Mouse (Mus musculus): ENCODE measurements around the gene Mrpl19.

The Mrpl19 gene

DNA sequence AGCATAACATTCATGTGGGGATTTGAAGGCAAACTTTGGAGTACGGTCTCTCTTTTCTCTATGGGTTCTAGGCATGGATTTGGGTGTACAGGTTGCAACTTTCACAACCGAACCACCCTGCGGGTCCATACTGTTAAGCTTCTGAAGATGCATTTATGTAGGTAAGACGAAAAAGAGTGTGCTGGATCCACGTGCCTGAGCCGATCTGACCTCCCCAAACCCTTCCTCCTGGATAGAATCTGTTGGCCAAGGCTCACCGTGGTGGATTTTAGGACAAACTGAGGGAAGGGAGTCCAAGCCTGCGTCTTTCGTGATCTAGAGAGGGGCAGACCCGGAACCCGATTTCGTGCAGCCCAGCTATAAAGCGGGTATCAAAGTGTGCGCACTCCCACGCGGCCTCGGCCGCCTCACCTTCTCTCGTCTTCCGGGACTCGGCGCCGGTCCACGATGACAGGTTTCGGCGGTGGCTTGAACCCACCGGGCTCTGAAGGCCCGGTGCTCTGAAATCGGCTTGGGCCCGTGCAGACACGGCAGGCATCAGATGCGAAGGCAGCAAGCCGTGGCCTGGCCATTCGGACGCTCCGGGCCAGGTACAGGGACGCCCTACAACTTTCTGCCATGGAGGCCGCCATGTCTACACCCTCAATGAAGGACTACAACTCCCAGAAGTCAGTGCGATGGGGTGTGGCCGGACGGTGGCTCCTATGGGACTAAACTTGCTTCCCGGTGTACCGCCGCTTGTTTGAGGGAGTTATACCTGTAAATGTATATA is at the start of gene Mrpl19:
Gene Mrpl19 (minus strand): TSS at position 663 of the 772 bp plus-strand sequence.
- peak; percentile 92 for DNase-seq

DNA sequence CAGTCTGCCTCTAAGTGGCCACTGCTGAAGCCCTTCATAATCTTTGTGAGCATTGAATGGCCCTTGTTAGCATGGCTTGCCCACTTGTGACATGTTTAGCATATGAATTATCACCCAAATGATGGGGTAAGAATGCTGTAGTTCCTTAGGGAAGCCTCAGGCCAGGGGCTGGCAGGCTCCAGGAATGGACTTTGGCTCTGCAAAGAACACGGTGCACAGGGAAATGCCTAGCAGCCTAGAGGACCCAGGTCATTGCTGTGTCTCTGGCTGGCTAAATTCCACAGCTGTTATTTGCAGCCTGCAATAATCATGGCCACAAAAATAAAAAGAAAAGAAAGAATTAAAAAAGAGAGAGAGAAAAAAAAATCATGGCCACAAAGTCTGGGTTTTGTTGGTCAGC is 46.6 kb upstream of the Mrpl19 start:
- no peak for DNase-seq

- no peak for DNase-seq
Observed at GRCm38 (mm10) chr6:81990049-81990810, 24.5 kb upstream of the Mrpl19 start.

GRCm38 (mm10) chr6:81988341-81988740 is 22.6 kb upstream of the Mrpl19 start:
- no peak for DNase-seq

DNA sequence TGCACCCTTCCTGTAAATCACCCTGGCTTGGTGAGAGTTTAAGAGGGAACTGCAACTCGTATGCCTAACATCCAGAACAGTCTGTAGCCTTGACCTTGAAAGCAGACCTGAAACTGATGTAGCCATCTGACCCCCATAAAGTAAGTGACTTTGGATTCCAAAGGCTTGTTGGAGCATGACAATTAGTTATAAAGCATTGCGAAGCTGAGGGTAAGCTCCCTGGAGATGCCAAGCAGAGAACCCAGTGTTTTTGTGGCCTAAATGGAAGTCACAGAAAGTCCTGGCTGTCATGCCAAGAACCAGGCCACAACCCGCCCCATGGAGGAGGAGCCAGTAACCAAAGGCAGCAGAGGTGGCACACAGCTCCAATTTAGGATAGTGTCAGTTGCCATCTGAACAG is 21.8 kb upstream of the Mrpl19 start:
- DNase-seq: peak; percentile 54

DNA sequence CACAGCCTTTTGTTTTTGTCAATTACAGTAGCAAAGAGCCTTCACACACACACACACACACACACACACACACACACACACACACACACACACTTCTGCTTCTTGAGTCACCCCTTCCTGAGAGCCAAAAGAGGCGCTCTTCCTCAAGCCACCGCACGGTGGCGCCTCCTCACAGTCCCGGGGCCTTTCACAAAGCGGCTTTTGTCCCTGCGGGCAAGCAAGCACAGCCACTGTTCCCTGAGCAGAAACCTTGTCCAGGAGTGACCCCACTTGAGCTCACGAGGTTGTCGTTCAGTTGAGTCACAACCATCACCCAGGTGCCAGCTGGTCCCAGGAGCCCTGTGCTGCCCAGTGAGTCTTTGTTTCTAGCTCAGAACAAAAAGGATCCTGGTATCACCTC is 21.3 kb upstream of the Mrpl19 start:
- peak; percentile 48 for DNase-seq

DNA sequence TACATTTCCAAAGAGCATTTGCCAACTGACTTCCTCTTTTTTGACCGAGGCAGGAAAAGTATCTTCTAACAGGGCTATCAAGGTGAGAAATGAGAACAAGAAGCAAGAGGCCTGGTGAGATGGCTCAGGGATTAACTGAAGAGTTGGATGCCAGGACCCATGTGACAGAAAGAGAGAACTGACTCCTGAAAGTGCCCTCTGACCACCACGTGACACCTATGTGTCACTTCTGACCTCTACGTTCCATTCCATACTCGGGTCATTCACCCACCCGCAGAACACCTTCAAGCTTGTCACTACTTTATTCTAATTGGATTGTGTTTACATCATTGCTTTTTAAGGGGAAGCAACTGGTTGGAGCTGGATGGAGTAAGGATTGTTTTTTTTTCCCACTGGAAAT is 20.8 kb upstream of the Mrpl19 start:
- DNase-seq: no peak

GRCm38 (mm10) chr6:81986171-81986570 is 20.4 kb upstream of the Mrpl19 start:
- no peak for DNase-seq

DNA sequence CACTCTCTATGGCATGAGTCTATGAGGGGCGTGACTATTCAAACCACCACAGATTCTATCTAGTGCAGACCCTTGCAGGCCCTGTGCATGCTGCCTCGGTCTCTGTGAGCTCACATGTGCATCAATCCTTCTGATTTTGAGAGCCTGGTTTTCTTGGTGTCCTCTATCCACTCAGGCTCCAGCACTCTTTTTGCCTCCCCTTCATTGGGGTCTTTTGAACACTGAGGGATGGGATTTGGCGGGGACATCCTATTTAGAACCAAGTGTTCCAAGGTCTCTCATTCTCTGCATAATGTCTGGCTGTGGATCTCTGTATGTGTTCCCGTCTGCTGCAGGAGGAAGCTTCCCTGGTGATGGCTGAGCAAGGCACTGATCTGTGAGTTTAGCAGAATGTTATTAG is 13.5 kb upstream of the Mrpl19 start:
- DNase-seq: no peak

DNA sequence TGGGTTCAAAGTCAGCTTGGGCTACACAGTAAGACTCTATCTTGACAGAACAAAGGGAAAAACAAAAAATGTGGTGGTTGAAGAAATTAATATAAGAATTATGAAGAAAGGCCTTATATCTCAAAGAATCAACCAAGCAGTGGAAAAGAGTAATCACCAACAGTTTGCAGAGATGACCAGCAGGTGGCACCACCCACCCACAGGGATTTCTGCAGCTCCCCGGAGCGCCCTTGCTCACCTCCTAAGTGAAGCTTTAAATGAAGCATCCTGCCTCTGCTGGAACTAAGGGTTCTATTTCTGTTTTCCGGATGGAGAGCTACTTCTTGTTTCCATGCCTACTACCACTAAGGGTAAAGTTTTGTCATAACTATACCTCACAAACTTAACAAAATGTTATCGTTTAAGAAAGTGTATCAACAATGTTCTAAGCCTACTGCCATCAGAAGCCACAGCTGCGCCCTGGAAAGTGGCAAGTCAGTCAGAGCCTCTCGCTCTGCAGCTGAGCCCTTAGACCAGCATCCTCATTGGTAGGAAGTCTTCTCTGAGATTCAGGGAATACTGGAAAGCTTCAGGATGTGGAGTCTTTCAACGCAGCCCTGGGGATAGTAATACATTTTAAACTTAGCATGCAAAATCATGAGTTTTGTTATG is 10.3 kb upstream of the Mrpl19 start:
- DNase-seq: no peak

DNA sequence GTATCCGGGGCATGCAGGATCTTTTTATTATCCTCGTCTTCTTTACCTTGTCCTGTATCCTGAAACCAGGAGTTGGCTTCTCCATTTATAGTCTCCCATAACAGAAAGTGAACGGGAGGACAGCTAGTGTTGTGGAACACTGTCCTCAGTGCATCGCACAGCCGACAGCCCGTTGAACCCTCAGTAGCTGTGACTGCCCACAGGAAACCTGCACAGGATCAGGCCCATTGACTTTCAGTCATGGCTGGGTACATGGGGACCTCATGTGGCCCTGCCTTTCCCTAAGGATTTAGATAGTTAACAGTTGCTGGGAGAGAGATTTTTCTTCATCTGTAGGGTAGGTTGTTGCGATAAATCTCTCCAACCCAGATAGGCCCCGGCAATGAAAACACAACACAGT is 6.8 kb upstream of the Mrpl19 start:
- no peak for DNase-seq

DNA sequence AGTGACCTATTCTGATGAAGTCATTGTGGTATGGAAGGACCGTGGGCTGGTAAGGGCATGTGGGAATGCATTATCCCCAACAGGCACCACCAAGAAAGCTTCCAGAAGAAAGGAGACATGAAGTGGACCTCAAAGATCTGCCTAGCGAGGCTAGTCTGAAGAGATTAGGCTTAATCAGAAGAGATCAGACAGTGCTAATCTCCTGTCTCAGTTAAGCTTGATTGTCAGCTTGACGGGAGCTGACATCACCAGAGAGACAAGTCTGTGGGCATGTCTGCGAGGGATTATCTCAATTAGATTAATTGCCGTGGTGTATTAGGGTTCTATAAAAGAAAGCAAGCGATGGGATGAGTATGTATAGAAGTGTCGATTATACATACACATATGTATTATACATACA is 5.4 kb upstream of the Mrpl19 start:
- DNase-seq: no peak

DNA sequence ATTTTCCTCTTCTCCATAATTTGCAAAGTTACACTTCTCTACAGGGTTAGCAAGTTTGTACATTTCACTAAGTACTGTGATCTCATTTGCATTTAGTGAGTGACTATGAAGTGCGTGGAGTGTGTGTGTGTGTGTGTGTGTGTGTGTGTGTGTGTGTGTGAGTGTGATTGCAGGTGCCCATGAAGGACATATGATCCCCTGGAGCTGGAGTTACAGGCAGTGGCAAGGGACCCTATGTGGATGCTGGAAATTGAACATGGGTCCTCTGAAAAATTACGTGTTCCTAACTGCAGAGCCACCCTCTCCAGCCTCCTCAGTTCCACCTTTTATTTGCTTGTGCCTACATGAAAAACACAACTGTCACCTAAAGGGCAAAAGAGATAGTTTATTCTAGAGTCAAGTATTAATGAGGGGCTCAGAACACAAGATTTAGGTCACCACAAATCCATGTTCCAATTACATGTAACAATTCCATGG is 348 bp upstream of the Mrpl19 start:
- DNase-seq: no peak

DNA sequence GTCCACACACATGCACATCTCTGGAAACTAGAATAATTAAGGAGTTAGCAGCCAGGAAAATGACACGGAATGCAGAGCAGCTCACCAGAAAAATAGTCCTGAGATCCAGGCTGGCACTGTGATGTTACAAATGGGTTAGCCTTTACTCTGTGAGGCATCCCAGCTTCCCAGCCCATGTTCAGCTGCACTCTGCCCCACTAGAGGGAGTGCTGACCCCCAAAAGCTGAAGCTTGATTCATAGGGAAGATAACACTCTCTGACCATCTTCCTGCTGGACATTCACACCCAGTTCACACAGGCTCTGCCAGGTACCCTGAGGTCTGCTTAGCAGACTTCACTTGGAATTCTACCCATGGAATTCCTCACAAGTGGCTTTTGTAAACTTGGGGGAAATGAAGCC is 5.5 kb downstream of the Mrpl19 start:
- no peak for DNase-seq

GRCm38 (mm10) chr6:81959866-81960265 is 5.9 kb downstream of the Mrpl19 start:
- DNase-seq: no peak

- no peak for DNase-seq
Observed at GRCm38 (mm10) chr6:81957992-81958391, 7.8 kb downstream of the Mrpl19 start.

DNA sequence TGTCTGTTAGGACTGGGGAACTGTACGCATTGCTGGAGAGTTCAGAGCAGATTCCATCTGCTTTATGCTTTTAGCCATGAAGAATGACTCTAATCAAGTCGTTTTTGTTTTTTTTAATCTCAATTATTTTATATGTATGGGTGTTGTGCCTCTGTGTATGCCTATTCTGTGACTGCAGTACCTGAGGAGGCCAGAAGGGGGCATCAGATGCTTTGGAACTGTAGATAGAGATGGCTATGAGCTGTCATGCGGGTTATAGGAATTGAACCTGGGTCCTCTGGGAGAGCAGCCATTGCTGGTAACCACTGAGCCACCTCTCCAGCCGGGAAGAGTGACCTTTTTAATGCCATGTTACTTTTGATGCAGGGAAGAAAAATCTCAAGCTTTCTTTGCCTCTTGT is 9.4 kb downstream of the Mrpl19 start:
- DNase-seq: no peak

DNA sequence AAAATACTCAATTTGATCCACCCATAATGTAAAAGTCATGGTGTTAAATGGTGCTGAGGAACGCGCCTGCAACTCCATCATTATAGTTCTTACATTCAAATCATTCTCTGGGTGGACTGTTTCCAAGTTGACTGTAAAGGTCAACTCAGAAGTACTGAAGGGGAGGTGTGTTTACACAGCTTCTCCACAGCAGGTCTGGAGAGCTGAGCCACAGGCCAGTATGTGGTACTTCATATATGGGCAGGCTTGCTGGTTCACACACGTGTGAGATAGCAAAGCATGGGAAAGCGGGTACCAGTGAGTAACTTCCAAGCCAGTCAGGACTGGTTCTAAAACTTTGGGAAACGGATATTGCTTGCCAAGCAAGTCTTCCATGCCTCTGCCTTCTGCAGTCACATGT is 10.6 kb downstream of the Mrpl19 start:
- DNase-seq: no peak

DNA sequence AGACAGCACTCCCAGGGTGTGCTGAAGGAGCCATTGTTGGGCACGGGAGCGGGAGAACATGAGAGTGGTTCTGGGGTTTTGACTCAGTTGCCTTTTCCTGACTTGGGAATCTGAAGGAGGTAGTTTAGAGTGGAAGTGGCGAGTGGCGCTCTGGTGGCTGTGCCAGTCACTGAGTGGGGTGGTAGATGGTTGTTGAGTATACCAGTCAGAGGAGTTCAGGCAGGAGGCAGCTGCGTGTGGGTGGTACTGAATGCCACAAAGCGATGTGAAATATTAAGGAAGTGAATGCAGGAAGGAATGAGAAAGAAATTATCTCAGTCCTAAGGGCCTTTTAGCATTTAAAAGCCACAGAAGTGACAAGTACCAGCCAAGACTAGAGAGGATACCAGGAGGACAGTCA is 18.9 kb downstream of the Mrpl19 start:
- no peak for DNase-seq

DNA sequence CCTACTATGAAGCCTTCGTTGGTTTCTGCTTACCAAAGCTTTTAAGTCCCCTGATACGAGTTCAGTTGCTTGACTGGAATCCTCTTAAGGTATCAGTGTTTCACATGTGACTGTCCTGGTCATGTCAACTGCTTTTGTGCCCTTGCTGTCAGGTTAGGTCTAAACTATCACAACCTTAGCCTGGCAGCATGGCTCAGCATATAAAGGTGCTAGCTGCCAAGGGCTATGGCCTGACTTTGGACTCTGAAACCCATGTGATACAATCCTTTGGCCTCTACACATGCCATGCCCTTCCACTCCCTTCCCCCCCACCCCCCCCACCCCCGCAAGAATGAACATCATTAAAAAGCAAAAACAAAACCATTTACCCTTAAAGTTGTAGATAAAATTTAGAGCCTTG is 21.3 kb downstream of the Mrpl19 start:
- no peak for DNase-seq

GRCm38 (mm10) chr6:81943281-81943680 is 22.5 kb downstream of the Mrpl19 start:
- DNase-seq: no peak

- no peak for DNase-seq
Observed at GRCm38 (mm10) chr6:81941718-81942117, 24.0 kb downstream of the Mrpl19 start.

DNA sequence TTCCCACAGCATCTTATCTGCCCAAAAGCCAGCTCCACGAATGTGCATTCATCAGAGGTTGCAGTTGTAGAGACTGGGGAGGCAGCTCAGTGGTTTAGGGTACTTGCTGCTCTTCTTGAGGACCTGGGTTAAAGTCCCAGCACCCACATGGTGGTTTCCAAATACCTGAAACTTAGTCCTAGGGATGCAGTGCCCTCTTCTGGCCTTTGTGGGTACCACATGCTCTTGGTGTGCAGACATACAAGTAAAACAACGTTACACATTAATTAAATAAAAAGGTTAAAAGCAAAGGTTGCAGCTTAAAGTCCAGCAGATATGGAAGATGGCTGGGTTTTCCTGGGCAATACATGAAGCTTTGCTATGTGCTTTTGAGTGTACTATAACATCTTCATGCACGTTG is 32.5 kb downstream of the Mrpl19 start:
- no peak for DNase-seq

DNA sequence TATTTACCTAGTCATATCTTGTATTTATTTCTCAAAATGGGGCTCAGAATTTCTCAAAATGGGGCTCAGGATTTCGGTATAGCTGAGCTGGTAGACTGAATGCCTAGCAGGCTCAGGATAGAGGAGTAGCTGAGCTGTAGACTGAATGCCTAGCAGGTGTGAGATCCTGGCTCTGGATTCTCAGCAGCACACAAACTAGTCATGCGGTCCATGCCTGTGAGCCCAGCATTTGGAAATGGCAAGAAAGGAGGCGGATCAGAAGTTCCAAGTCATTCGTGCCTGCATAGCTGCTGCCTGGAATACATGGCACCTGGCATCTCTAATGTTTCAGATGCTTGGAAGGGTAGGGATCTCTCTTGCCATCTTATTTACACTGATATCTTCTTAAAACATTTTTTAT is 36.4 kb downstream of the Mrpl19 start:
- DNase-seq: no peak
